Mouse (Mus musculus) forebrain, postnatal 0 days (tissue): ENCODE data around the gene Dynlt1b. TPM values are rescaled to one million over a fixed set of nuclear protein-coding genes. Genes with fewer than 3 reads are reported as not detected.
"Not testable (repeated sequence)": the region's sequence is repeated elsewhere in the genome, so short reads cannot be mapped to it uniquely, and the experiment has no call there.

Source experiments
- ATAC-seq: fragments of 200-750 bp; cut with Nextera tagmentation; 2 replicates; pipeline ENCODE4 v1.8.0; 2017; ENCODE audit warnings: mild to moderate bottlenecking, moderate library complexity
- DNase-seq: peaks from one replicate; pipeline ENCODE4 v3.0.0-alpha.2; 2015
- H3K27ac ChIP-seq: fragments of 300-500 bp; sonication (generic); 2 replicates; pipeline ENCODE4 v1.5.1; 2014; ENCODE audit warnings: low read depth, mild to moderate bottlenecking, antibody characterized with exemption, low read length, moderate library complexity, mixed read lengths
- H3K27me3 ChIP-seq: fragments of 300-500 bp; sonication (generic); 2 replicates; pipeline ENCODE4 v1.6.1; 2014; ENCODE audit warnings: mild to moderate bottlenecking, low read length, mixed read lengths; ENCODE audit not compliant: insufficient read depth
- H3K36me3 ChIP-seq: fragments of 300-500 bp; sonication (generic); 2 replicates; pipeline ENCODE4 v1.6.1; 2014; ENCODE audit warnings: mild to moderate bottlenecking, moderate library complexity; ENCODE audit not compliant: insufficient read depth
- H3K4me1 ChIP-seq: fragments of 300-500 bp; sonication (generic); 2 replicates; pipeline ENCODE4 v1.6.1; 2014; ENCODE audit warnings: antibody characterized with exemption; ENCODE audit not compliant: insufficient read depth
- H3K4me2 ChIP-seq: fragments of 300-500 bp; sonication (generic); 2 replicates; pipeline ENCODE4 v1.6.1; 2014; ENCODE audit warnings: low read depth, mild to moderate bottlenecking, moderate library complexity
- H3K4me3 ChIP-seq: fragments of 300-500 bp; sonication (generic); 2 replicates; pipeline ENCODE4 v1.5.1; 2014; ENCODE audit warnings: low read depth, low read length, mixed read lengths
- H3K9ac ChIP-seq: fragments of 300-500 bp; sonication (generic); 2 replicates; pipeline ENCODE4 v1.6.1; 2014; ENCODE audit warnings: mild to moderate bottlenecking
- H3K9me3 ChIP-seq: fragments of 300-500 bp; sonication (generic); 2 replicates; pipeline ENCODE4 v1.6.1; 2016; ENCODE audit warnings: low read length
- WGBS: fragments of 180-500 bp; shearing (Covaris S2); extraction: QIAGEN DNeasy Blood & Tissue Kit; methylation state at CpG from one replicate; pipeline ENCODE4 v1.1.7; 2014; 5-methylcytosine and 5-hydroxymethylcytosine counted together
- polyA plus RNA-seq: library from polyadenylated mRNA; unstranded; fragments of >200 nt; fragmentation: Nextera tagmentation; extraction: Ambion mirVana; gene quantifications from 2 replicates; pipeline ENCODE4 v1.2.1, GENCODE M21; 2015
- total RNA-seq: library from RNA; depleted of rRNA; stranded (reverse); fragments of >200 nt; gene quantifications from 2 replicates; pipeline ENCODE4 v1.2.3, GENCODE M21; 2014

The Dynlt1b gene
- total and polyA plus RNA-seq, 2 experiments from 2014 or later = 431 to 1,167 TPM

DNA sequence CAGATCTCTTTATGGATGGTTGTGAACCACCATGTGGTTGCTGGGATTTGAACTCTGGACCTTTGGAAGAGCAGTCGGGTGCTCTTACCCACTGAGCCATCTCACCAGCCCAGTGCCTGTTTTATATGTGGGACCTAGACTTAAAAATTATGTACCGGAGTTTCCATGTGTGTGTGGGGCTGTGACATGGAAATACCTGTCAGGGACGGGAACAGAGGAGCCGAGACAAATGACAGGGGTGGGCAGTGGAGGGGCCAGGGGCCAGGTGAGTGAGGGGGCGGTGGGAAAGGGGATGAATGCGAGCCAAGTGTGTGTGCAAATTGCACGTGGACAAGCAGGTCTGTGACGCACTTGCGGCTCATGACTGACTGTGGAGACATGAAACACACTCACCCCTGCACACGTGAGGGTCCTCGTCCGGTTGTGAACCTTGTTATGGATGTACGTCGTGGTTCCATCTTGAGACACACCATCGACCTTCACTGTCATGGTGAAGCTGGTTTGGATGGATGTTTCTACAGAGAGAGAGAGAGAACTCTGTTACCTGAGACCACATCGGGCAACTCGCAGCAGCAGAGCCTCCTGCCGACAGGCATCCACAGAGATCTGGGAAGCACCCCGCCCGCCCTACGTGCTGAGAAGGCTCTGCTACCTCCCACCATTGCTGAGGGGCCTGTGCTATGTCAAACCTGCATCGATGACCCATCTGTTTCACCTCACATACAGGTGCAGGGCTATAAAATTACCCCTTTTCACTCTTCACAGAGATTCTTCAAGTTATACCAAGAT is 26.9 kb downstream of the Dynlt1b start:
- H3K27me3 ChIP-seq, H3K4me3 ChIP-seq, H3K4me1 ChIP-seq, H3K4me2 ChIP-seq, H3K9me3 ChIP-seq, ATAC-seq, H3K27ac ChIP-seq, H3K9ac ChIP-seq, DNase-seq: not testable (repeated sequence)
- 95% methylated on average over 14 of the region's 22 CpGs for WGBS
- peaks cover 23% of the 10 kb centered on the region for H3K36me3 ChIP-seq

DNA sequence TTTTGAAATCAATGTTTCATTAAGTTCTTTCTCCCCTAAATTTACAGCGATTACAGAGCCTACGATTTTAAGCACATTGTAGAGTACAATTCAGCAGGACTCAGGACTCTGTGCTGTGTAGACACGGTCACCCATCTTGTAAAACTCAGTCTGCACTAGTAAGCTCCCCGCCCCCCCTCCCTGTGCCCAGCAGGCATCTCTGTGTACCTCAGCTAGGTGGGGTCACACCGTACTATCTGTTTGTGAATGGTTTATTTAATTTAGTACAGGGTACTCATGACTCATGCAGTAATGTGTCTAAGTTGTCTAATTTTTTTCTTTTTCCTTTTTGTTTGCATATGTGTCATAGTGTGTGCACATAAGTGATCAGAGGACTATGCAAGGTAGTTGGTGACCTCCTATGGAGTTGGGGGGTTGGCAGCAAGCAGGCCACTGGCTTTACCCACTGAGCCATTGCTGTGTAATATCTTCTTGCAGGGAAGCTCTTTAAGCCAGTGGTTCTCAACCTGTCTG is 31.2 kb downstream of the Dynlt1b start:
- DNase-seq, ATAC-seq: not testable (repeated sequence)

DNA sequence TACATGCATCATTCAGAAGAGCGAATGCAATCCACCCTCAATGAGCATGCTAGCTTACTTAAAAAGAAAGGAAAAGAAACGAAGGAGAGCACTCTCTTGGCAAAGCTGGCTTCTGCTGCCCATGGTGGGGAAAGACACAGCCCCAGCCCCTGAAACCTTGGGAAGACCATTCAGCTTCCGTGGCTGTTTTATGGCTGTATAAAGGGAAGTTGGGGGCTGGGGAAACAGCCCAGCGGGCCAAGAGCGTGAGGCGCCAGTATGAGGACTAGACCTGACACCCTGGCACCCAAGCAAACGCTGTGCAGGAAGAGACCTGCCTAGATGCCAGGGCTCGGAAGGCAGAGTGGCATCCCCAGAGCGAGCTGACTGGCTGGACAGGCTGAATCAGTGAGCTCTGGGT is 35.8 kb downstream of the Dynlt1b start:
- H3K4me2 ChIP-seq, H3K9ac ChIP-seq, DNase-seq, H3K4me1 ChIP-seq, H3K36me3 ChIP-seq, H3K27me3 ChIP-seq, H3K27ac ChIP-seq, H3K4me3 ChIP-seq, H3K9me3 ChIP-seq: not testable (repeated sequence)
- WGBS = 69% methylated on average over 9 of the region's 9 CpGs
- peak; percentile 2; the same call in 1 of the 2 replicates for ATAC-seq

More for the DNA sequence above, 31.2 kb downstream of the Dynlt1b start:
- 91% methylated on average over 5 of the region's 5 CpGs for WGBS
- H3K36me3 ChIP-seq = peaks cover 13% of the 10 kb centered on the region
- H3K27ac ChIP-seq, H3K4me1 ChIP-seq, H3K9me3 ChIP-seq, H3K9ac ChIP-seq, H3K27me3 ChIP-seq, H3K4me2 ChIP-seq, H3K4me3 ChIP-seq: not testable (repeated sequence)

DNA sequence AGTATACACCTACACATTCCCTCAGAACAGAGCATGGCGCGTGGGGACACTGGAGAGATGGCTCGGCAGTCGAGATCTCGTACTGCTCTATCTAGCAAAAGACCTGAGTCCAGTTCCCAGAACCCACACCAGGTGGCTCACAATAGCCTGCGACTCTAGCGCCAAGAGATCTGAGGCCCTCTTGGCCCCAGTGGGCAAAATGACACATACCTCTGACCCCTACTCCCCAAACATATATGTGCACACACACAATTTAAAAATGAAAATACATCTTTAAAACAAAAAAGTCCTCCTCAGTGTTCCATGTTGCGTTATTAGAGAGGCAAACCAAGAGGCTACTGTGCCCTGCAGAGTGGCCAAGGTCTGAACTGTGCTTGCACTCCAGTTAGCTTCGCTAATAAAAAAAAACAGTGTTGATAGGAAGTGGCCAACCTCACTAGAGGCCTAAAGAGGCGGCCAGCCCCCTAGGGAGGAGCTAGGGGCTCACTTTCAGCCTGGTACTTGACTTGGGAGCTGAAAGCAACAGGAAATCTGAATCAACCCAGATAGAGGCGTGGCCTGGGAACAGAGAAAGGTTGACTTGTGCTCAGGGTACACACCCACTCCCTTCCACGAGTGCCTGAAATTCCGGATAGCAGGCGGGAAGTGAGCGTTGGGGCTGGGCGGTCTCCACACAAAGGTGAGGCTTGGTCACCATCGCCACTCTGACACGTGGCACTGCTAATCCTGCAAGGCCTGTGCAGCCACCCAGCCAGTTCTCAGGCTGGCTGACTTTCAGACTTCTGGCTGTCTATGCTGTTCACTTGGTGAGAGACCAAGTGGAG is 37.9 kb downstream of the Dynlt1b start:
- DNase-seq, H3K4me1 ChIP-seq, H3K36me3 ChIP-seq, H3K4me2 ChIP-seq, H3K4me3 ChIP-seq, H3K27me3 ChIP-seq, H3K9me3 ChIP-seq, H3K9ac ChIP-seq, H3K27ac ChIP-seq: not testable (repeated sequence)
- 69% methylated on average over 16 of the region's 18 CpGs for WGBS
- ATAC-seq = 0 out of 2 replicates have a peak, but pooled peaks have one; percentile 4

DNA sequence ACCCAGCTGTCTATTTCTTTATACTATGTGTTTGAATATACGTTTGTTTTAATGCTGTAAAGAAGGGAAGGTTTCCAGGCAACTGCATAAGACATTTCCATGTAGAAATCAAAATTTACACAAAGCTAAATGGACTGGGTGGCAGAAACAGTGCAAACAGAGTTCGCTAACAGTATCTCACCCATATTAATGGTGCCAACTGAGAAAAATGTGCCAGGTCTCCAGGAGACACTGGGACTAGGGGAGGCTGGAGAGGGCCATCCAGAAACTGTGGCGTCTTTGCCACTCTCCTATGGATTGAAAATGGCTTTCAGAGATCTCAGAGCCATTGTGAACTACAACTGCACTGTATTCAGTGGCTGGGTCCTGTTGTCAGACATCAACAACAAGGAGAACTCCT is 40.1 kb downstream of the Dynlt1b start:
- H3K4me2 ChIP-seq, H3K27me3 ChIP-seq, H3K4me1 ChIP-seq, H3K9me3 ChIP-seq, H3K36me3 ChIP-seq, H3K27ac ChIP-seq, DNase-seq, H3K9ac ChIP-seq, ATAC-seq, H3K4me3 ChIP-seq: not testable (repeated sequence)
- 63% methylated on average over 2 of the region's 3 CpGs for WGBS

DNA sequence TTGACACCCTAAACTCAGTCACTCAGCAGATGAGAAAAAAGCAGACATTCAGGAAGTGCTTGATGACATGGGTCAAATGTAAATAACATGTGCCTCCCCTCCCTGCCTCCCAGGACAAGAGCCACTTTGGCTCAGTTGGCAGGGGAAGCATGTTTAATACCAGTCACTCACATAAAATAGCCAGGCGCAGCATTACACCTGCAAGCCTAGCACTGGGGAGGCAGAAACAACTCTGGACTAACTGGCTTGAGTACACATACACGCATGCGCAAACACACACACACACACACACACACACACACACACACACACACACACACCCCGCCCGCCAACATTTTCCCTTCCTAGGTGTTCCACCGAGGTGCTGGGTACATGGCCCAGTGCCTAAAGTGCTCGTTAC is 40.8 kb downstream of the Dynlt1b start:
- not testable (repeated sequence) for H3K27ac ChIP-seq, DNase-seq

DNA sequence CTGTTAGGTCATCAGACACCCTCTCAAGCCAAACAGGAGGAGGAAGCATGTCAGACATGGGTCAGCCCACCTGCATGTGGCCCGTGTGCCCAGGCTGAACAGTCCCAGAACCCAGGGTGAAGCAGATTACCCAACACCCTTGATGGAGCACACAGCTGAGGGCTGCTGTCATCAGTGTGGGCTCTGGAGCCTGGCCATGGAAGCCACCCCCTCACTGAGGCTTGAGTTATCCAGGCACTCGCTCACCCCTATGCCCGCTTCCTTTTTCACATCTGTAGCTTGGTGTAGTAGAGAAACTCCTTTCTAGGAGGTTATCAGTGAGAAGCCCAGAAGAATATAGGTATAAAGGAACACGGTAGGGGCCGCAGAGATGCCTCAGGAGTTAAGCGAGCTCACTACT is 45.4 kb downstream of the Dynlt1b start:
- ATAC-seq, H3K4me2 ChIP-seq, H3K27me3 ChIP-seq, H3K9ac ChIP-seq, H3K9me3 ChIP-seq, DNase-seq, H3K4me1 ChIP-seq, H3K27ac ChIP-seq, H3K4me3 ChIP-seq, H3K36me3 ChIP-seq: not testable (repeated sequence)
- 95% methylated on average over 6 of the region's 6 CpGs for WGBS

More for the DNA sequence above, 40.8 kb downstream of the Dynlt1b start:
- H3K4me1 ChIP-seq, H3K4me3 ChIP-seq, ATAC-seq, H3K4me2 ChIP-seq, H3K9me3 ChIP-seq, H3K9ac ChIP-seq, H3K27me3 ChIP-seq, H3K36me3 ChIP-seq: not testable (repeated sequence)
- WGBS = 83% methylated on average over 5 of the region's 7 CpGs

DNA sequence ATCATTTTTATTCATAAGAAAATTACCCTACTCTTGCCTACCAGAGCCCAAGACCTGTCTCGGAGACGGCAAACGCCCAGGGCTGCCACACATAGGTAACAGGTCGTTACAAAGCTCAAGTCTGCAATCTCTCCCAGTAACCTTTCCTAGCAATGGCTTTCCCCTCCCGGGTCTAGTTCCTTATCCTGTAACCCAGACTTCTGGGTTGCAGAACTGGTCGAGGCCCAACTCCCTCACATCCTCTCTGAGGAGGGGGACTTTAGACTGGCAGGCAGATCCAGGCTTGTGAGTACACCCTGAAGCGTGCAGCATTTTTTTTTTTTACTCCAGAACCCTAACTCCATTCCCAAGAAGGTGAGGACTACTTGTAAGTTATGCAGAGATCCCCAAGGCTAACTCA is 46.0 kb downstream of the Dynlt1b start:
- DNase-seq, ATAC-seq, H3K9me3 ChIP-seq, H3K27ac ChIP-seq, H3K27me3 ChIP-seq, H3K4me1 ChIP-seq, H3K36me3 ChIP-seq: not testable (repeated sequence)
- H3K9ac ChIP-seq = peak overlapping the region; percentile 83; the same call in 1 of the 2 replicates
- WGBS = 55% methylated on average over 7 of the region's 7 CpGs
- H3K4me2 ChIP-seq = peak overlapping the region; percentile 71
- peak overlapping the region; percentile 68; the same call in 1 of the 2 replicates for H3K4me3 ChIP-seq

DNA sequence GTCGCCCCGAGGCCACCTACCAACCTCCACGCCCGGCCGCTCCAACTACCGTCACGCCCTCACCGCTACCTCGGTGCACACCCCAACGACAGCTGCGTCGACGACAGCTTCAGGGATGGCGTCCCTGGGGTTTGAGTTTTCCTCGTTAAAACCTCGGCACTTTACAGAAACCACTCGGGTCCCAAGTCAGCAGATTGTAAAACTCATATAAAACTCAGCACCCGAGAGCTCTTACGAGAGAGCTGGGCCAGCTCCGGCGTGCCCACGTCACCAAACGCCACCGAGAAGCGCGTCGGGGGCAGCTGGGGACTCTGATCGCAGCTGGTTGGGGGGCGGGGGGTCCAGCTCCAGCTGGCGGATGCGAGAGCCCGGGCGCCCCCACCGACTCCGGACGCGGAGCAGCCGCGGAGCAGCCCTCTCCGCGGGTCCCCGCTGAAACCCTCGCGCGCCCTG is 46.6 kb downstream of the Dynlt1b start:
- WGBS = 2% methylated on average over 45 of the region's 45 CpGs
- H3K9me3 ChIP-seq, H3K4me1 ChIP-seq, H3K36me3 ChIP-seq, H3K27me3 ChIP-seq: not testable (repeated sequence)
- Histone ChIP-seq H3K9ac (peak overlapping the region; percentile 83), H3K4me3 (peak overlapping the region; percentile 68), H3K27ac (peak overlapping the region; percentile 74), H3K4me2 (peak overlapping the region; percentile 71)
- DNase-seq (peak; percentile 82), ATAC-seq (peak; percentile 87)

DNA sequence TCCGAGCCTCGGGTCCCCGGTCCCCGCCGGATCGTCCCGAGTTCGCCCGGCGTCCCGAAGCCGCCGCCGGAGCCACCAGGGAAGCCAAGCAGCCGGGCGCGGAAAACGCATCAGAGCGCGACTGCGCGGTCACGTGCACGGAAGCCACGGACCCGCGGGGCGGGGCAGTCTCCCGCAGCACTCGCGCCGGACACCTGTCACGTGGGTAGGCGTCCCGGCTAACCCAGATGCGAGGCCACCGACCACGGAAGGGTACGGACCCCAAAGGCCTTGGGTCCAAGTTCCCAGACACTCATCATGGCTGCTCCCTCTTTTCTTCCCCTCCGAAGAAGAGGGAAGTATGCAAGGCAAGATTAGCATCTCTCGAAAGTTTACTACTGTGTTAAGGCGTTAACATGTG is 47.1 kb downstream of the Dynlt1b start:
- H3K9me3 ChIP-seq, H3K36me3 ChIP-seq, H3K4me1 ChIP-seq, H3K27me3 ChIP-seq: not testable (repeated sequence)
- Histone ChIP-seq H3K9ac (peak overlapping the region; percentile 83), H3K27ac (peak overlapping the region; percentile 74), H3K4me2 (peak overlapping the region; percentile 71), H3K4me3 (peak overlapping the region; percentile 68)
- DNase-seq (peak; percentile 78), ATAC-seq (peak; percentile 88)
- 4% methylated on average over 34 of the region's 42 CpGs for WGBS
